Mouse (Mus musculus): ENCODE data around the gene Pgam2.

- TF ChIP-seq CTCF (IDR thresholded peaks at IDR 0.05; ENCODE audit: extremely low read depth, insufficient read length, insufficient replicate concordance, low read depth, low read length) (no peak), POLR2A (IDR thresholded peaks at IDR 0.05; ENCODE audit: low read depth, low read length) (no peak)
Measured at GRCm38 (mm10) chr11:5796939-5797338, 6.6 kb downstream of the Pgam2 start.
